Mouse (Mus musculus): ENCODE measurements at regions not wholly inside any gene's neighbourhood (a gene's known extent, or its start where the extent isn't known, plus 50 kb on each side); places are given as distances from the start of the nearest gene placed in this dataset.

DNA sequence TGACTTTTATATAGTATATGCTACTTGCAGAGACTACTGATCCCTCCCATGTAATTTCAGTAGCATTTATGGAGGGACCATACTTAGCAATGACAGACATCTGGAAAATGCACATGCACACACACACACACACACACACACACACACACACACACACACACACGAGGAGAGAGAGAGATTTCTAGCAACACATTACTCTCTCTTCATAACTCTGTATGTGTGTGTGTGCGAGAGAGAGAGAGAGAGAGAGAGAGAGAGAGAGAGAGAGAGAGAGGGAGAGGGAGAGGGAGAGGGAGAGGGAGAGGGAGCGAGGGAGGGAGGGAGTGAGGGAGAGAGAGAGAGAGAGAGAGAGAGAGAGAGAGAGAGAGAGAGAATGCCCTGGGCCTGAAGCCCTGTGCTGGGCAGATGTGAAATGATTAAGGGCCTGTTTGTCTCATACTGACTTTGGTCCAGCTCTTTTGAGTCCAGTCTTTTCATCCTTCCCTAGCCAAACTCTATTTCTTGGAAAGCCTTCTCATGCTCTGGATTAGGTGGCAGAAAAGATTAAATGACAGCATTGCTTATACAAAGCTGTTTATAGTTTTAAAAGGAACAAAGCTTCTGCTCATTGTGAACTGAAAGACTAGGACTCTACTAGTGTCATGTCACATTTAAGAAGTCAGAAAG, 106.4 kb upstream of the 4933402D24Rik start:
- no peak overlapping the region for H3K27ac ChIP-seq (ENCODE audit: insufficient read depth, low read length)
- H3K4me1 ChIP-seq (ENCODE audit: control insufficient read depth, insufficient read depth, low read length) = no peaks in the 10 kb centered on the region
- TF ChIP-seq CTCF (IDR thresholded peaks at IDR 0.05; ENCODE audit: low read depth, low read length) (no peak), POLR2A (IDR thresholded peaks at IDR 0.05; ENCODE audit: insufficient read depth, low read length) (no peak), EP300 (IDR thresholded peaks at IDR 0.05; ENCODE audit: insufficient read depth, low read depth, low read length) (no peak)
- no peak overlapping the region for H3K4me3 ChIP-seq (ENCODE audit: low read depth, low read length)
- H3K36me3 ChIP-seq (ENCODE audit: control insufficient read depth, insufficient read depth, low read length, poor library complexity, severe bottlenecking) = no peaks in the 10 kb centered on the region
- 0 out of 2 replicates have a peak, but pooled peaks cover 2% of the 10 kb centered on the region for H3K9me3 ChIP-seq (replicated peaks; ENCODE audit: control insufficient read depth, insufficient read depth, low read length, poor library complexity, severe bottlenecking)
- H3K9ac ChIP-seq (ENCODE audit: low read depth, poor library complexity, severe bottlenecking) = no peak overlapping the region
- H3K27me3 ChIP-seq (ENCODE audit: control insufficient read depth, insufficient read depth, low read length, poor library complexity, severe bottlenecking) = no peaks in the 10 kb centered on the region; the same call in 1 of the 2 replicates

DNA sequence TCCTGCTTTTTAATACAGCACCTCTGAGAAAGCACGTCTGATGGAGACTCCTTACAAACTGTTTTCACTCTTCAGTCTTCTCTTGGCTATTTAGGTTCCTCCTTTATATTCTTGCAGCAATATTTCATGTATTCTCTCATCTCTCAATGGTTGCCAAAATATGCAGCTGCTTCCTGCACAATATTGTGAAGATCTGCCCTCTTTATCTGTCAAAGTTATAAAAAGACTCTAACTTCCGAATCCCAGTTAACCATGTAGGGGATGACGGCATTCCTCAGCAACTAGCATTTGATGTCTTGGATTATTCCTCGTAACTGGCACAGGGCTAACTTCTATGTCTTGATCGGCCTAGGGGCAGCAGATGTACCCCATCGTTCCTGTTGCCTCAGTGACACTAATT, 102.8 kb upstream of the 4933402D24Rik start:
- Histone ChIP-seq H3K4me3 (ENCODE audit: low read depth, low read length) (no peak overlapping the region), H3K36me3 (ENCODE audit: control insufficient read depth, insufficient read depth, low read length, poor library complexity, severe bottlenecking) (no peaks in the 10 kb centered on the region), H3K27me3 (ENCODE audit: control insufficient read depth, insufficient read depth, low read length, poor library complexity, severe bottlenecking) (no peaks in the 10 kb centered on the region; the same call in 1 of the 2 replicates), H3K4me1 (ENCODE audit: control insufficient read depth, insufficient read depth, low read length) (no peaks in the 10 kb centered on the region), H3K27ac (ENCODE audit: insufficient read depth, low read length) (no peak overlapping the region), H3K9ac (ENCODE audit: low read depth, poor library complexity, severe bottlenecking) (no peak overlapping the region), H3K9me3 (replicated peaks; ENCODE audit: control insufficient read depth, insufficient read depth, low read length, poor library complexity, severe bottlenecking) (no peaks in the 10 kb centered on the region)
- TF ChIP-seq EP300 (IDR thresholded peaks at IDR 0.05; ENCODE audit: insufficient read depth, low read depth, low read length) = no peak

DNA sequence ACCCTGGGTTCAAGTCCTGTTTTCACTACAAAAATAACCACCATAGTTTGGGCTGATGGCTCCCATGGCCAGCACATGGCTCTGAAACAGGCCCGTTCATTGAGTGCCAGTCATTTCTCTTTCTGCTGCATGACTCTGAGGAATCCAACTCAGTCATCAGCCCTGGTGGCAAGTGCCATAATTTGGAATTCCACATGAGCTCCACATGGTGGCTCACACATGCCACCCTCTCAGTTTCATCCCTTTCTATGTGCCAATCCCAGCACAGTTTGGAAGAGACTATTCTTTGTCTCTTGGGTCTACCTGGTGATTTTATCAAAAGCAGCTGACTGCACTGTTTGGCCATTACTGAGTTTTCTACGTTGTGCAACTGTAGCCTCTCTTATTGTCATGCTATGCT, 100.3 kb upstream of the 4933402D24Rik start:
- no peak overlapping the region for H3K4me3 ChIP-seq (ENCODE audit: low read depth, low read length)

DNA sequence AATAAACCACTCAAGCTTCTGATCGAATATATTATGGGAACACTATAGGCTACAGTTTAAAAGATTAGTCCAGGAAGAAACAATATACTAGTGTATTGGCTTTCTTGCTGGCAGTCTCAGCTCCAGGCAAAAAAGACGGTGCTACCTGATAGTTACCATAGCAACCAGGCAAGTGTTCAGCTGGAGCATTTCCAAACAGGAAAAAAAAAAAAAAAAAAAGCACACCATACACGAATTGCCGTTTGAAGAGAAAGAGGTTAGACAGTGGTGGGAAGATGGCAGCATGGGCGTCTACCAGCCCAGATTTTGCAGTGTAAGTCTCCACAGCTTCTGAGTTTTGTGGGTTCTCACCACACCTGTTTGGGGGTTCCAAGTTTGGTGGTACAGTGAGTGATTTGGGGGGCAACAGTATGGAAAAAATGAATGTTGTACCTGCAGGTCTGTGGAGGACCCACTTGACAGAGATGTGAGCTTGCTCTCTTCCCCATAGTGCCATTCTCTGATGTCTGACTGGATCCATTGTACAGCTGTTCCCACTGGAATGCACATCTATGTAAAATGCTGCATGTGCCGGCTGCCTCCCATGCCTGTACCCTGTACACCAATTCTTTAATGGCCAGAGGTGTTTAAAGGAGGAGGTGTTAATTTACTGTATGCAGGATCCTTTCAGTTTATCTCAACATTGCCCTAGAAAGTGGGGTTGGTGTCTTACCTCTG, 89.0 kb upstream of the 4933402D24Rik start:
- H3K9me3 ChIP-seq (replicated peaks; ENCODE audit: control insufficient read depth, insufficient read depth, low read length, poor library complexity, severe bottlenecking) = no peaks in the 10 kb centered on the region; the same call in 1 of the 2 replicates
- H3K27me3 ChIP-seq (ENCODE audit: control insufficient read depth, insufficient read depth, low read length, poor library complexity, severe bottlenecking) = no peaks in the 10 kb centered on the region; the same call in 1 of the 2 replicates
- no peak overlapping the region for H3K4me3 ChIP-seq (ENCODE audit: low read depth, low read length)
- no peak for TF ChIP-seq CTCF (IDR thresholded peaks at IDR 0.05; ENCODE audit: low read depth, low read length)
- TF ChIP-seq EP300 (IDR thresholded peaks at IDR 0.05; ENCODE audit: insufficient read depth, low read depth, low read length) = no peak
- H3K36me3 ChIP-seq (ENCODE audit: control insufficient read depth, insufficient read depth, low read length, poor library complexity, severe bottlenecking) = no peaks in the 10 kb centered on the region
- no peak overlapping the region for H3K27ac ChIP-seq (ENCODE audit: insufficient read depth, low read length)
- no peaks in the 10 kb centered on the region for H3K4me1 ChIP-seq (ENCODE audit: control insufficient read depth, insufficient read depth, low read length)
- H3K9ac ChIP-seq (ENCODE audit: low read depth, poor library complexity, severe bottlenecking) = no peak overlapping the region

More for the DNA sequence above, 100.3 kb upstream of the 4933402D24Rik start:
- Histone ChIP-seq H3K27me3 (ENCODE audit: control insufficient read depth, insufficient read depth, low read length, poor library complexity, severe bottlenecking) (no peaks in the 10 kb centered on the region), H3K4me1 (ENCODE audit: control insufficient read depth, insufficient read depth, low read length) (no peaks in the 10 kb centered on the region), H3K9me3 (replicated peaks; ENCODE audit: control insufficient read depth, insufficient read depth, low read length, poor library complexity, severe bottlenecking) (no peaks in the 10 kb centered on the region), H3K9ac (ENCODE audit: low read depth, poor library complexity, severe bottlenecking) (no peak overlapping the region), H3K36me3 (ENCODE audit: control insufficient read depth, insufficient read depth, low read length, poor library complexity, severe bottlenecking) (no peaks in the 10 kb centered on the region), H3K27ac (ENCODE audit: insufficient read depth, low read length) (no peak overlapping the region)
- TF ChIP-seq CTCF (IDR thresholded peaks at IDR 0.05; ENCODE audit: low read depth, low read length) (no peak), POLR2A (IDR thresholded peaks at IDR 0.05; ENCODE audit: insufficient read depth, low read length) (no peak), EP300 (IDR thresholded peaks at IDR 0.05; ENCODE audit: insufficient read depth, low read depth, low read length) (no peak)

DNA sequence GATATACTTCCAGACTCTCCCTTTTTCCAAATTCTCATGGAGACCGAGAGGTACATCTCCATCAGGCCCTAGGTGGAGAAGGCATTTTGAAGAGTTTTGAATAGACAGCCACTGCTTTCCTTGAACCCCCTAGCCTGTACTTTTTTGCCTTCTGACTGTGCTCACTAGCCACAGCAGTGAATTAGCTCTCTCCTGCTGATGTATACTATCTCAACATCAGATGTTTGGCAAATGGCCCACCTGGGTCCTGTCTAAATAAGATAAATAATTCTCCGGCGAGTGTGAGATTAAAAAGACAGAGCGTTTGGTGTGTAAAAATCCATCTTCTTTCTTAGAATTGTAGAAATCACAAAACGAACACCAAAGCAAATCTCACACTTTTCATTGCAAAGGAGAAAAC, 88.4 kb upstream of the 4933402D24Rik start:
- no peaks in the 10 kb centered on the region; the same call in 1 of the 2 replicates for H3K9me3 ChIP-seq (replicated peaks; ENCODE audit: control insufficient read depth, insufficient read depth, low read length, poor library complexity, severe bottlenecking)
- no peaks in the 10 kb centered on the region for H3K4me1 ChIP-seq (ENCODE audit: control insufficient read depth, insufficient read depth, low read length)
- H3K4me3 ChIP-seq (ENCODE audit: low read depth, low read length) = no peak overlapping the region
- H3K27ac ChIP-seq (ENCODE audit: insufficient read depth, low read length) = no peak overlapping the region
- TF ChIP-seq CTCF (IDR thresholded peaks at IDR 0.05; ENCODE audit: low read depth, low read length) (no peak), EP300 (IDR thresholded peaks at IDR 0.05; ENCODE audit: insufficient read depth, low read depth, low read length) (no peak)
- no peak overlapping the region for H3K9ac ChIP-seq (ENCODE audit: low read depth, poor library complexity, severe bottlenecking)
- no peaks in the 10 kb centered on the region; the same call in 1 of the 2 replicates for H3K27me3 ChIP-seq (ENCODE audit: control insufficient read depth, insufficient read depth, low read length, poor library complexity, severe bottlenecking)
- no peaks in the 10 kb centered on the region for H3K36me3 ChIP-seq (ENCODE audit: control insufficient read depth, insufficient read depth, low read length, poor library complexity, severe bottlenecking)

DNA sequence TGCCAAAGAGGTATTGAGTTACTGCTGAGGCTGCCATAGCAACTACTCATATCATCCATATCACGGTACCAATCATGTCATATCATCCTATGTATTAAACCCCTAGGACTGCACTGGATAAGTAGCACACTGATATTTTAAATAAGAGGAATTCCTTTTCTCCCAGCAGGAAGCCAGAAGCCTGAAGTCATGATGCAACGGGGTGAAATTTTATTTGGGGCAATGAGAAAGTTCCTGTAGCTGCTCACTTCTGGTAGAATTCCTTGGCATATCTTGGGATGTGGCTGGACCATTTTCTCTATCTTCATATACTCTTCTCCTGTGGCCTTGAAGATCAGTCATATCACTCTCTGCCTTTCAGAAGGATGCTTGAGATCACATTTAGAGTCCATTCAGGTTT, 87.3 kb upstream of the 4933402D24Rik start:
- no peak overlapping the region for H3K27ac ChIP-seq (ENCODE audit: insufficient read depth, low read length)
- H3K4me3 ChIP-seq (ENCODE audit: low read depth, low read length) = no peak overlapping the region
- no peak for TF ChIP-seq CTCF (IDR thresholded peaks at IDR 0.05; ENCODE audit: low read depth, low read length)
- no peak for TF ChIP-seq POLR2A (IDR thresholded peaks at IDR 0.05; ENCODE audit: insufficient read depth, low read length)
- no peak for TF ChIP-seq EP300 (IDR thresholded peaks at IDR 0.05; ENCODE audit: insufficient read depth, low read depth, low read length)
- no peaks in the 10 kb centered on the region for H3K36me3 ChIP-seq (ENCODE audit: control insufficient read depth, insufficient read depth, low read length, poor library complexity, severe bottlenecking)
- H3K27me3 ChIP-seq (ENCODE audit: control insufficient read depth, insufficient read depth, low read length, poor library complexity, severe bottlenecking) = no peaks in the 10 kb centered on the region; the same call in 1 of the 2 replicates
- H3K4me1 ChIP-seq (ENCODE audit: control insufficient read depth, insufficient read depth, low read length) = no peaks in the 10 kb centered on the region
- no peaks in the 10 kb centered on the region; the same call in 1 of the 2 replicates for H3K9me3 ChIP-seq (replicated peaks; ENCODE audit: control insufficient read depth, insufficient read depth, low read length, poor library complexity, severe bottlenecking)
- H3K9ac ChIP-seq (ENCODE audit: low read depth, poor library complexity, severe bottlenecking) = no peak overlapping the region

Measured in ES-Bruce4 (cell line).